Mouse (Mus musculus): Measurements from ENCODE around the gene Ms4a15. TPM values are rescaled to one million over a fixed set of nuclear protein-coding genes. Genes with fewer than 3 reads are reported as not detected.
A peak's percentile ranks its signal among the peaks of the same experiment; 100 is the strongest.

The Ms4a15 gene
- polyA plus RNA-seq, 1 experiment from 2014 or later = not detected

GRCm38 (mm10) chr19:10936077-10936476, 57.0 kb downstream of the Ms4a15 start:
- no peak for ATAC-seq (ENCODE audit: insufficient read depth, low FRiP score)
- Histone ChIP-seq H3K4me1 (ENCODE audit: control insufficient read depth, insufficient read depth, low read length) (peaks cover 9% of the 10 kb centered on the region), H3K4me3 (replicated peaks; ENCODE audit: low read length) (no peak overlapping the region), H3K36me3 (ENCODE audit: control insufficient read depth, insufficient read depth, low read length) (no peaks in the 10 kb centered on the region), H3K9ac (ENCODE audit: low read length) (no peak overlapping the region), H3K27ac (ENCODE audit: low read length) (no peak overlapping the region), H3K27me3 (ENCODE audit: control insufficient read depth, insufficient read depth, low read length) (0 out of 2 replicates have a peak, but pooled peaks cover 3% of the 10 kb centered on the region), H3K4me2 (ENCODE audit: low read depth, low read length) (no peak overlapping the region), H3K9me3 (replicated peaks; ENCODE audit: control insufficient read depth, low read length) (no peaks in the 10 kb centered on the region)
- WGBS = 86% methylated on average over 5 of the region's 5 CpGs

DNA sequence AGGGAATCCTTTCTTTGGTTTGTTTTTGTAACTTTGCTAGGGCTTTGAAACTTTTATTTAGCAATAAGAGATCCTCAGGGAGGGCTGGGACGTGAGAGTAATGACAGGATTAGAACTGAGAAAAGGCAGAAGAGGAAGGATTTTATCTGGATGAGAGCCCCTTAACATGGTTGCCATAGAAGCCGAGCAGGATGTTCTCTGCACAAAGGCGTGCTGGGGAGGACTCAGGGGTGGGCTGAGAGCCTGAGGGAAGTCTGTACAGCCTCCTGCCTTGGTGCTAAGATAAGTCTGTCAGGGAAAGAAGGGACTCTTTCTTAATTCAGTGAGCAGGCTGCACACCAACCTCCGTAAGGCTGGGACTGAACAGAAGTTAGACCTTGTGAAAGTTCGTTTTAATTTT, 58.0 kb downstream of the Ms4a15 start:
- WGBS = 39% methylated on average over 5 of the region's 5 CpGs
- Histone ChIP-seq H3K9me3 (replicated peaks; ENCODE audit: control insufficient read depth, low read length) (no peaks in the 10 kb centered on the region), H3K36me3 (ENCODE audit: control insufficient read depth, insufficient read depth, low read length) (no peaks in the 10 kb centered on the region), H3K9ac (ENCODE audit: low read length) (no peak overlapping the region), H3K4me1 (ENCODE audit: control insufficient read depth, insufficient read depth, low read length) (no peaks in the 10 kb centered on the region), H3K27me3 (ENCODE audit: control insufficient read depth, insufficient read depth, low read length) (0 out of 2 replicates have a peak, but pooled peaks cover 1% of the 10 kb centered on the region), H3K4me2 (ENCODE audit: low read depth, low read length) (no peak overlapping the region), H3K4me3 (replicated peaks; ENCODE audit: low read length) (no peak overlapping the region), H3K27ac (ENCODE audit: low read length) (peak overlapping the region; percentile 4; the same call in 1 of the 2 replicates)
- peak; percentile 51; the same call in 1 of the 2 replicates for ATAC-seq (ENCODE audit: insufficient read depth, low FRiP score)

GRCm38 (mm10) chr19:10930641-10931040, 62.4 kb downstream of the Ms4a15 start:
- WGBS = 71% methylated on average over 2 of the region's 2 CpGs
- H3K36me3 ChIP-seq (ENCODE audit: control insufficient read depth, insufficient read depth, low read length) = no peaks in the 10 kb centered on the region
- H3K9ac ChIP-seq (ENCODE audit: low read length) = no peak overlapping the region
- H3K4me3 ChIP-seq (replicated peaks; ENCODE audit: low read length) = no peak overlapping the region
- no peaks in the 10 kb centered on the region for H3K4me1 ChIP-seq (ENCODE audit: control insufficient read depth, insufficient read depth, low read length)
- no peaks in the 10 kb centered on the region for H3K9me3 ChIP-seq (replicated peaks; ENCODE audit: control insufficient read depth, low read length)
- no peak for ATAC-seq (ENCODE audit: insufficient read depth, low FRiP score)
- H3K27me3 ChIP-seq (ENCODE audit: control insufficient read depth, insufficient read depth, low read length) = no peaks in the 10 kb centered on the region
- no peak overlapping the region for H3K4me2 ChIP-seq (ENCODE audit: low read depth, low read length)
- H3K27ac ChIP-seq (ENCODE audit: low read length) = no peak overlapping the region

Other genes with a start within 250 kb of the Ms4a15 start
- gene Cd6, start 163.2 kb downstream of the Ms4a15 start, polyA plus RNA-seq (2015; fragmentation: Nextera tagmentation; extraction: Ambion mirVana) = 0.50 and 0.58 TPM in 2 replicates
- gene Slc15a3, start 153.5 kb downstream of the Ms4a15 start, polyA plus RNA-seq (2015; fragmentation: Nextera tagmentation; extraction: Ambion mirVana) = 0.52 and 0.70 TPM in 2 replicates
- 66.3 and 70.6 TPM in 2 replicates for gene Tmem132a, start 123.3 kb downstream of the Ms4a15 start, polyA plus RNA-seq (2015; fragmentation: Nextera tagmentation; extraction: Ambion mirVana)
- gene Tmem109, start 111.2 kb downstream of the Ms4a15 start, polyA plus RNA-seq (2015; fragmentation: Nextera tagmentation; extraction: Ambion mirVana) = 147 and 169 TPM in 2 replicates
- 36.8 and 40.6 TPM in 2 replicates for gene Prpf19, start 98.0 kb downstream of the Ms4a15 start, polyA plus RNA-seq (2015; fragmentation: Nextera tagmentation; extraction: Ambion mirVana)
- gene Zp1, start 72.6 kb downstream of the Ms4a15 start, polyA plus RNA-seq (2015; fragmentation: Nextera tagmentation; extraction: Ambion mirVana) = not detected in 2 replicates
- gene Ptgdr2, start 56.1 kb downstream of the Ms4a15 start, polyA plus RNA-seq (2015; fragmentation: Nextera tagmentation; extraction: Ambion mirVana) = not detected in 2 replicates
- 23.8 and 27.5 TPM in 2 replicates for gene Ccdc86, start 44.0 kb downstream of the Ms4a15 start, polyA plus RNA-seq (2015; fragmentation: Nextera tagmentation; extraction: Ambion mirVana)
- gene Ms4a10, start 18.6 kb downstream of the Ms4a15 start, polyA plus RNA-seq (2015; fragmentation: Nextera tagmentation; extraction: Ambion mirVana) = 8.0 and 11.3 TPM in 2 replicates
- 3.7 and 4.2 TPM in 2 replicates for gene Ms4a18, start 24.8 kb upstream of the Ms4a15 start, polyA plus RNA-seq (2015; fragmentation: Nextera tagmentation; extraction: Ambion mirVana)
- gene Ms4a8a, start 87.9 kb upstream of the Ms4a15 start, polyA plus RNA-seq (2015; fragmentation: Nextera tagmentation; extraction: Ambion mirVana) = 6.0 and 7.8 TPM in 2 replicates
- gene 1700017D01Rik, start 137.6 kb upstream of the Ms4a15 start, polyA plus RNA-seq (2015; fragmentation: Nextera tagmentation; extraction: Ambion mirVana) = not detected in 2 replicates
- gene 1700025F22Rik, start 172.1 kb upstream of the Ms4a15 start, polyA plus RNA-seq (2015; fragmentation: Nextera tagmentation; extraction: Ambion mirVana) = not detected in 2 replicates
- not detected in 2 replicates for gene Ms4a13, start 203.5 kb upstream of the Ms4a15 start, polyA plus RNA-seq (2015; fragmentation: Nextera tagmentation; extraction: Ambion mirVana)
- gene Ms4a12, start 239.2 kb upstream of the Ms4a15 start, polyA plus RNA-seq (2015; fragmentation: Nextera tagmentation; extraction: Ambion mirVana) = 0.17 and 0.20 TPM in 2 replicates